Mouse (Mus musculus): ENCODE measurements around the gene Tlr2.
"Not testable (repeated sequence)": the region's sequence is repeated elsewhere in the genome, so short reads cannot be mapped to it uniquely, and the experiment has no call there.

- TF ChIP-seq CTCF (IDR thresholded peaks at IDR 0.05; ENCODE audit: borderline replicate concordance, extremely low read depth, insufficient read depth, insufficient read length); POLR2A (IDR thresholded peaks at IDR 0.05; ENCODE audit: borderline replicate concordance, extremely low read depth, insufficient read depth, insufficient read length, poor library complexity, severe bottlenecking): not testable (repeated sequence)
These were observed 25.5 kb upstream of the Tlr2 start for GRCm38 (mm10) chr3:83867026-83867425.

Measured in brain, embryonic 14.5 days (tissue).